Mouse (Mus musculus) midbrain, embryonic 14.5 days (tissue): ENCODE data around the gene Islr. TPM values are rescaled to one million over a fixed set of nuclear protein-coding genes. Genes with fewer than 3 reads are reported as not detected.

Experiments
- ATAC-seq: fragments of 200-750 bp; cut with Nextera tagmentation; 2 replicates; pipeline ENCODE4 v1.8.0; 2017; ENCODE audit warnings: moderate number of reproducible peaks, moderate library complexity; ENCODE audit not compliant: low FRiP score, low TSS enrichment
- DNase-seq: peaks from one replicate; pipeline ENCODE4 v3.0.0-alpha.2; 2015
- H3K27ac ChIP-seq: fragments of 300-500 bp; sonication (generic); replicated peaks from 2 replicates; pipeline ENCODE4 v1.5.1; 2014; ENCODE audit warnings: mild to moderate bottlenecking, low read depth, low read length, moderate library complexity
- H3K27me3 ChIP-seq: fragments of 300-500 bp; sonication (generic); 2 replicates; pipeline ENCODE4 v1.6.1; 2014; ENCODE audit warnings: low read length, control low read depth, mixed read lengths; ENCODE audit not compliant: control insufficient read depth, insufficient read depth
- H3K36me3 ChIP-seq: fragments of 300-500 bp; sonication (generic); 2 replicates; pipeline ENCODE4 v1.6.1; 2014; ENCODE audit warnings: low read length, control low read depth; ENCODE audit not compliant: control insufficient read depth, insufficient read depth
- H3K4me1 ChIP-seq: fragments of 300-500 bp; sonication (generic); 2 replicates; pipeline ENCODE4 v1.6.1; 2014; ENCODE audit warnings: mild to moderate bottlenecking, antibody characterized with exemption, low read length, control low read depth; ENCODE audit not compliant: control insufficient read depth, insufficient read depth
- H3K4me2 ChIP-seq: fragments of 300-500 bp; sonication (generic); 2 replicates; pipeline ENCODE4 v1.6.1; 2014; ENCODE audit warnings: mild to moderate bottlenecking, low read length, moderate library complexity
- H3K4me3 ChIP-seq: fragments of 300-500 bp; sonication (generic); replicated peaks from 2 replicates; pipeline ENCODE4 v1.5.1; 2014; ENCODE audit warnings: low read depth, low read length
- H3K9ac ChIP-seq: fragments of 300-500 bp; sonication (generic); replicated peaks from 2 replicates; pipeline ENCODE4 v1.6.1; 2014; ENCODE audit warnings: mild to moderate bottlenecking, low read length, moderate library complexity
- H3K9me3 ChIP-seq: fragments of 300-500 bp; sonication (generic); 2 replicates; pipeline ENCODE4 v1.6.1; 2016; ENCODE audit warnings: low read length, control low read depth, mixed read lengths; ENCODE audit not compliant: control insufficient read depth
- WGBS: fragments of 180-500 bp; shearing (Covaris S2); extraction: QIAGEN DNeasy Blood & Tissue Kit; methylation state at CpG from one replicate; pipeline ENCODE4 v1.1.7; 2014; 5-methylcytosine and 5-hydroxymethylcytosine counted together
- polyA plus RNA-seq: library from polyadenylated mRNA; unstranded; fragments of >200 nt; fragmentation: Nextera tagmentation; extraction: Ambion mirVana; gene quantifications from 2 replicates; pipeline ENCODE4 v1.2.1, GENCODE M21; 2014

Gene Islr
- polyA plus RNA-seq, 1 experiment from 2014 or later = 16.6 TPM

DNA sequence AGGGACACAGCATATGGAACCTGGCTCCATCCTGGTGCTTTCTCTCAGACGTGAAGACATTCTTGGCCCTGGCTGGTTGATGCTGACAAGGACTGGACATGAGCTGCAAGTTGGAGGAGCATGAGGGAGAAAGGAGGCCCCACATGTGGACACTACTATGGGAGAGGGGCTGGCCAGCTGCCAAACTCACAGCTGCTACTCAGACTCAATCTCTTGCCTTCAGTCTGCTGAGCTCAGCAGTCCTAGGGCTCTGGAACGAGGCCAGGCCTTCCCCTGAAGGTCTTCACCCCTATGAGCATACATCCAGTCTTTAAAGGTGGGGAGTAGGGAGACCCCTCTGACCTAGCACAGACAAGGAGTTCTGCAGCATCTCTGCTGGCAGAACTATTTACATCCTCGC is 48.7 kb downstream of the Islr start:
- 56% methylated on average over 3 of the region's 3 CpGs for WGBS
- H3K9ac ChIP-seq = no peak overlapping the region
- no peaks in the 10 kb centered on the region for H3K27me3 ChIP-seq
- no peak overlapping the region for H3K27ac ChIP-seq
- H3K4me2 ChIP-seq = no peak overlapping the region
- H3K9me3 ChIP-seq = no peaks in the 10 kb centered on the region
- no peaks in the 10 kb centered on the region for H3K4me1 ChIP-seq
- H3K4me3 ChIP-seq = no peak overlapping the region
- DNase-seq = peak; percentile 75
- no peak for ATAC-seq
- no peaks in the 10 kb centered on the region for H3K36me3 ChIP-seq

DNA sequence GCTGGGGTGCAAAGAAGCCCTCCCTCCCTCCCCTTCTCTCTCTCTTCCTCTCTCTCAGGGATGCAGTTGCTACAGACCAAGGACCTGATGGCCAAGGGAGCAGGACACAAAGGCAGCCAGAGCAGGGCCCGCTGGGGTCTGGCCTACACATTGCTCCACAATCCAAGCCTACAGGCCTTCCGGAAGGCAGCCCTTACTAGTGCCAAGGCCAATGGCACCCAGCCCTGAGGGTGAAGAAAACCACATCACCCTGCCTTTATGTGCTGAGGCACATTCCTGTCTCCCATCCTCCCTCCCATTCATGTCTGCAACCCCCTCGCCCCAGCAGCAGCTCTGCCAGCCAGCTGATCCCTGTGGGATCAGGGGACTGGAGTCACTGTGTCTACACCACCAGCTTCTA is 51.0 kb downstream of the Islr start:
- no peaks in the 10 kb centered on the region for H3K9me3 ChIP-seq
- no peak overlapping the region for H3K4me3 ChIP-seq
- no peaks in the 10 kb centered on the region for H3K4me1 ChIP-seq
- no peaks in the 10 kb centered on the region for H3K36me3 ChIP-seq
- no peak for ATAC-seq
- WGBS = 83% methylated on average over 3 of the region's 3 CpGs
- DNase-seq = no peak
- H3K27me3 ChIP-seq = no peaks in the 10 kb centered on the region
- H3K4me2 ChIP-seq = no peak overlapping the region
- no peak overlapping the region for H3K27ac ChIP-seq
- no peak overlapping the region for H3K9ac ChIP-seq

DNA sequence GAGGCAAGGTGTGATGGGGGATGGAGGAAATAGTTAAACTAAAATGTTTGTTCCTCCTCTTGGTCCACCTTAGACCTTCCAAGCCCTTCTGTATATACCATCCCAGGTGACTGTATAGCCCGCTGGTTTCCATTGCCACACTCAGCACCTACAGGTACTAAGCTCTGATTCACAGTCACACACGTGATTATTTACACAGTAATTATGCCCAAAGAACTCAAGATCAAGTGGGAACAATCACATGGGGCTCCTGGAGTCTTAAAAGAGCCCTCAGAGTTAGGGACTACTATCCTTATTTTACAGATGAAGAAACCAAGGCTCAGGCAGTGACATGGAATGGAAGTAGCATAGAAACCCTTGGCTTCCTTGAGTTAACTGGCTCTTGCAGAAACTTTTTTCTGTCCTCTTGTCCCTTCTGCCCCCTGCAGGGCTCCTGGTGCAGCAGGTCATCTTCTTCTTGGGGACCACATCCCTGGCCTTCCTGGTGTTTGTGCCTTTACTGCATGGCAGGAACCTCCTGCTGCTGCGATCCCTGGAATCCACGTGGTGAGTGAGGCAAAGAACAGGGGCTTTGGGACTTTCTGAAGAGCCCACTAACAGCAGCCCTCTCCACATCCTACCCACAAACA is 53.3 kb downstream of the Islr start:
- WGBS = 77% methylated on average over 4 of the region's 4 CpGs
- no peak overlapping the region for H3K27ac ChIP-seq

DNA sequence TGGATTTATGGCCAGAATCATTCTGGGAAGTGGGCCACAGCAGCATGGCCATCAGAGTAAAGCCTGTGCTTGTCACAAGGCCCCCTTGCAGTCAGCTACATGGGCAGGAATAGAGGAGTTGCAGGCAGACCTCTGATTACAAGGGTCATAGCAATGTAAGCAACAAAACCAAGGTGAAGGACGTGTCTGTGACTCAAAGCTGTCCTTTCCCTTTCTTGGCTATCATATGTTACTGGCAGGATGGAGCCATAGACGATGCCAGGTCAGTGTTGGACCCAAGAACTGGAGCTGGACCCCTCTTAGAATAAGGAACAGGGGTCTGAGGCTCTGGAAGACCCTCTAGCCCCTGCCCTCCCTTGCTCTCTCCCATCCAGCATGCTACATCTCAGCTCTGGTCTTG is 55.3 kb downstream of the Islr start:
- Histone ChIP-seq H3K36me3 (no peaks in the 10 kb centered on the region), H3K4me2 (no peak overlapping the region), H3K27me3 (no peaks in the 10 kb centered on the region), H3K9ac (no peak overlapping the region), H3K9me3 (no peaks in the 10 kb centered on the region), H3K4me3 (no peak overlapping the region), H3K27ac (no peak overlapping the region), H3K4me1 (peaks cover 5% of the 10 kb centered on the region; the same call in 1 of the 2 replicates)
- WGBS = 74% methylated on average over 2 of the region's 2 CpGs
- ATAC-seq (no peak), DNase-seq (no peak)

More for the DNA sequence above, 53.3 kb downstream of the Islr start:
- no peaks in the 10 kb centered on the region for H3K4me1 ChIP-seq
- no peaks in the 10 kb centered on the region for H3K9me3 ChIP-seq
- no peak overlapping the region for H3K4me3 ChIP-seq
- no peak overlapping the region for H3K9ac ChIP-seq
- ATAC-seq = no peak
- H3K27me3 ChIP-seq = no peaks in the 10 kb centered on the region
- DNase-seq = no peak
- no peaks in the 10 kb centered on the region for H3K36me3 ChIP-seq
- H3K4me2 ChIP-seq = no peak overlapping the region

DNA sequence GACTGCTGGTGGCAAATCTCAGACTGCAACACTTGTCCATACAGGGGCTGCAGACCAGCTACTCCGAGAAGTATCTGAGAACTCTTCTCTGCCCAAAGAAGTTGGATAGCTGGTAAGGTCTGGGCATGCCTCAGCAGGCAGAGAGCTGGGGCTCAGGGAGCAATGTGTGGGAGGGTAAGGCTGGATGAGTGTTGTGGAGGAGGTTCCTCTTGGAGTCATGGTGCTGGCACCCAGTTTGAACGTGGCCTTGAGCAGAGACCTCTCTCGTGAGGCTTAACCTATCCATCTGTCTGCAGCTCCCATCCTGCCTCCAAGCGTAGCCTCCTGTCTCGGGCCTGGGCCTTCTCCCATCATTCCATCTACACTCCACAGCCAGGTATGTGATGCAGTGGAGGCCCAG is 58.7 kb downstream of the Islr start:
- Histone ChIP-seq H3K4me3 (no peak overlapping the region), H3K4me1 (peaks cover 5% of the 10 kb centered on the region; the same call in 1 of the 2 replicates), H3K36me3 (no peaks in the 10 kb centered on the region), H3K27me3 (no peaks in the 10 kb centered on the region), H3K27ac (no peak overlapping the region), H3K9ac (no peak overlapping the region), H3K4me2 (no peak overlapping the region), H3K9me3 (no peaks in the 10 kb centered on the region)
- DNase-seq = no peak
- 85% methylated on average over 5 of the region's 5 CpGs for WGBS
- no peak for ATAC-seq

DNA sequence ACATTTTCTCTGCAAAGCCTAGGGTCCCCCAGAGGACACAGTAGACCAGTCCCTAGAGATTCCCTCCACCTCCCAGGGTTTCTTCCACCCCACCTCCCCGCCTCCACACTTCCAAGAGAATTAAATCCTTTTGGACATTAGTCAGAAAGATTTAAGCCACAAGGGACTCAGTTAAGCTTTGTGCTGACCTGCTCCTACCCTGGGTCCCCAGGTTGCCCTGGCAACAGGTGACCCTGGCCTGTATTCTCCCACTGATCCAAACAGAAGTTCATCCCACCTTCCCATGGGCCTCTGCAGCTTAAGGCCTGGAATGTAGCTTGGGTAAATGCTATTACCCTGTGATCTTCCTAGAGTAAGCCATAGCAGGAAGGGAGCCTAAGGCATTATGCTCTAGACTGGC is 59.4 kb downstream of the Islr start:
- H3K36me3 ChIP-seq = no peaks in the 10 kb centered on the region
- ATAC-seq = no peak
- 17% methylated on average over 1 of the region's 1 CpGs for whole genome bisulfite sequencing

DNA sequence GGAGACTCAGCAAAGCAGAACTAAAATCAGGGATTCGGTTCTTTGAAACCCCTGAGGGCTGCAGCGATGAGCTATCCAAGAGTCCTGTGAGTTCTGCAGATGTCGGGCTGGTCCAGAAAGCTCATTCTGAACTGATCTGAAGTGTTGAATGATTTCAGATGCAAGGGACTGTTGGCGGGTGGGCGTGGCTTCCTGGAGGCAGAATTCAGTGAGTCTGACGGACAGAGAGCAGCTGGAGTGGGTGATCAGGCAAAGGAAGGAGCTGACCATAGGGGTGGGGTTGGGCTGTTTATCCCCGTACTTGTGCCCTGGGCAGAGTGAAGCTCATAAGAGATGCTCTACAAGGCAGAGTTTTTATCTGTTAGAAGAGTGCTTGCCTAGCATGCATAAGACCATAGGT is 60.7 kb downstream of the Islr start:
- peaks cover 5% of the 10 kb centered on the region; the same call in 1 of the 2 replicates for H3K4me1 ChIP-seq
- WGBS = 19% methylated on average over 7 of the region's 7 CpGs
- DNase-seq (no peak), ATAC-seq (no peak)
- H3K9me3 ChIP-seq = no peaks in the 10 kb centered on the region
- no peaks in the 10 kb centered on the region for H3K36me3 ChIP-seq
- no peak overlapping the region for H3K27ac ChIP-seq
- no peak overlapping the region for H3K4me3 ChIP-seq
- H3K27me3 ChIP-seq = no peaks in the 10 kb centered on the region
- H3K4me2 ChIP-seq = no peak overlapping the region
- H3K9ac ChIP-seq = no peak overlapping the region

More for the DNA sequence above, 59.4 kb downstream of the Islr start:
- DNase-seq = no peak
- Histone ChIP-seq H3K4me2 (no peak overlapping the region), H3K27ac (no peak overlapping the region), H3K4me1 (peaks cover 5% of the 10 kb centered on the region; the same call in 1 of the 2 replicates), H3K27me3 (no peaks in the 10 kb centered on the region), H3K4me3 (no peak overlapping the region), H3K9ac (no peak overlapping the region), H3K9me3 (no peaks in the 10 kb centered on the region)

DNA sequence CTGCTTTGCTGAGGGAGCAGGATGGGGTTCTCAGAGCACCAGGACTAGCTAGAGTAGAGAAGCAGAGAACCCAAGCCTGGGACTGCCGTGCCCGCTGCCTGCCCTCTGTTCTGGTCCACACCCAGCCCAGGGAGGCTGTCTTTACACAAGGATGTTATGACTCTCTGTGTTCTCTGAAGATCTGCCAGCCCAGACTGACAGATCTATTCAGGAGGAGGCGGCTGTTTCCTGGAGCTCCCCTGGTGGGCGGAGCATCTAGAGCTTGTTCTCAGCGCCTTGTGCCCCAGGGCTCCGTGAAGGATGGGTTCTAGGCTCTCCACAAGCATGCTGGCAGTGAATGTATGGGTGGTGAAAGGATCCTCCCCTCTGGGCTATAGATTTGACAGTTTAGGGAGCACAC is 64.2 kb downstream of the Islr start:
- H3K9ac ChIP-seq = no peak overlapping the region
- H3K9me3 ChIP-seq = no peaks in the 10 kb centered on the region
- H3K4me1 ChIP-seq = peaks cover 7% of the 10 kb centered on the region; the same call in 1 of the 2 replicates
- WGBS = 42% methylated on average over 6 of the region's 6 CpGs
- H3K27ac ChIP-seq = no peak overlapping the region
- ATAC-seq (no peak), DNase-seq (no peak)
- no peak overlapping the region for H3K4me3 ChIP-seq
- no peak overlapping the region for H3K4me2 ChIP-seq
- H3K36me3 ChIP-seq = no peaks in the 10 kb centered on the region
- H3K27me3 ChIP-seq = no peaks in the 10 kb centered on the region

DNA sequence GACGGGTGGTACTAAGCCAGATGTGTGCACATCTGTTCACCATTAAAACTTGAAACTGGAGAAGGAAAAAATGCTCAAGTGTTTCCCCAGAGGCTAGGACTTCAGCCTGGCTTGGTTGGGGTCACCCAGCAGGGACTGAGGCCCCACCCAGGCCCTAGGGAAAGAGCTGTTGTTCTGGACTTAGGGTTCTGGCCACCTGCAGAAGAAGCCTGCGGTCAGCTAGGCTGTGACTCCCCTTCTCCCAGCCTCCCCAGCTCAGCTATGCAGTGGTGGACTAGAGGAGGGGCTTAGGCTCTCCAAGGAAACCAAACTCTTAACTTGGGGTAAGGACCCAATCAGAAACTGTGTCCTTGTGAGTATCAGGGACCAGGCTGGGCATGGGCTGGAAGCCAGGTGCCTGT is 68.2 kb downstream of the Islr start:
- DNase-seq (no peak), ATAC-seq (no peak)
- no peak overlapping the region for H3K4me3 ChIP-seq
- no peak overlapping the region for H3K27ac ChIP-seq
- no peaks in the 10 kb centered on the region for H3K36me3 ChIP-seq
- H3K27me3 ChIP-seq = no peaks in the 10 kb centered on the region
- 49% methylated on average over 2 of the region's 2 CpGs for whole genome bisulfite sequencing
- no peak overlapping the region for H3K4me2 ChIP-seq
- H3K4me1 ChIP-seq = peaks cover 13% of the 10 kb centered on the region
- H3K9me3 ChIP-seq = no peaks in the 10 kb centered on the region
- no peak overlapping the region for H3K9ac ChIP-seq
